Mouse (Mus musculus) heart, embryonic 13.5 days (tissue): Measurements from ENCODE around the gene Tns4. TPM values are rescaled to one million over a fixed set of nuclear protein-coding genes. Genes with fewer than 3 reads are reported as not detected.

ENCODE experiments used
- ATAC-seq: fragments of 200-750 bp; cut with Nextera tagmentation; 2 replicates; pipeline ENCODE4 v1.8.0; 2017; ENCODE audit warnings: moderate TSS enrichment; ENCODE audit not compliant: insufficient number of reproducible peaks, low FRiP score, low TSS enrichment; ENCODE audit errors: extremely low read depth
- H3K27ac ChIP-seq: fragments of 300-500 bp; sonication (generic); replicated peaks from 2 replicates; pipeline ENCODE4 v1.5.1; 2015; ENCODE audit warnings: moderate library complexity, mild to moderate bottlenecking, inconsistent platforms
- H3K27me3 ChIP-seq: fragments of 300-500 bp; sonication (generic); replicated peaks from 2 replicates; pipeline ENCODE4 v1.6.1; 2015; ENCODE audit warnings: mild to moderate bottlenecking, inconsistent platforms
- H3K36me3 ChIP-seq: fragments of 300-500 bp; sonication (generic); 2 replicates; pipeline ENCODE4 v1.6.1; 2015; ENCODE audit warnings: mild to moderate bottlenecking, inconsistent platforms
- H3K4me1 ChIP-seq: fragments of 300-500 bp; sonication (generic); 2 replicates; pipeline ENCODE4 v1.6.1; 2015; ENCODE audit warnings: inconsistent platforms
- H3K4me2 ChIP-seq: fragments of 300-500 bp; sonication (generic); 2 replicates; pipeline ENCODE4 v1.6.1; 2015; ENCODE audit warnings: inconsistent platforms, mild to moderate bottlenecking, moderate library complexity
- H3K4me3 ChIP-seq: fragments of 300-500 bp; sonication (generic); 2 replicates; pipeline ENCODE4 v1.5.1; 2015; ENCODE audit warnings: moderate library complexity, mild to moderate bottlenecking, inconsistent platforms
- H3K9ac ChIP-seq: fragments of 300-500 bp; sonication (generic); 2 replicates; pipeline ENCODE4 v1.6.1; 2015; ENCODE audit warnings: inconsistent platforms, mild to moderate bottlenecking, moderate library complexity
- H3K9me3 ChIP-seq: fragments of 300-500 bp; sonication (generic); 2 replicates; pipeline ENCODE4 v1.6.1; 2016; ENCODE audit warnings: inconsistent platforms
- WGBS: fragments of 180-500 bp; shearing (Covaris S2); methylation state at CpG from one replicate; pipeline ENCODE4 v1.1.7; 2015; ENCODE audit warnings: mixed read lengths; 5-methylcytosine and 5-hydroxymethylcytosine counted together
- polyA plus RNA-seq: library from polyadenylated mRNA; unstranded; fragments of >200 nt; fragmentation: Nextera tagmentation; extraction: Ambion mirVana; gene quantifications from 2 replicates; pipeline ENCODE4 v1.2.1, GENCODE M21; 2015

Tns4 gene
- 0.15 and 0.21 TPM in 2 replicates for polyA plus RNA-seq

GRCm38 (mm10) chr11:99089077-99089601 is at the start of gene Tns4:
Gene Tns4 (minus strand): TSS chr11:99089306.
- H3K27ac ChIP-seq, result no peak within 1 kb of the TSS
- no peak within 1 kb of the TSS for H3K4me2 ChIP-seq
- no peaks in the 10 kb centered on the region for H3K36me3 ChIP-seq
- no peak for ATAC-seq
- no peak within 1 kb of the TSS for H3K9ac ChIP-seq
- H3K4me1 ChIP-seq, result no peaks in the 10 kb centered on the region
- 67% methylated on average over 14 of the region's 14 CpGs for whole genome bisulfite sequencing
- H3K9me3 ChIP-seq, result no peaks in the 10 kb centered on the region
- H3K4me3 ChIP-seq, result no peak within 1 kb of the TSS
- no peaks in the 10 kb centered on the region for H3K27me3 ChIP-seq

GRCm38 (mm10) chr11:99137385-99137784 is 48.3 kb upstream of the Tns4 start:
- Histone ChIP-seq H3K27me3 (no peaks in the 10 kb centered on the region), H3K9me3 (no peaks in the 10 kb centered on the region), H3K27ac (no peak overlapping the region), H3K4me3 (no peak overlapping the region), H3K4me2 (no peak overlapping the region), H3K36me3 (no peaks in the 10 kb centered on the region), H3K4me1 (peaks cover 31% of the 10 kb centered on the region), H3K9ac (no peak overlapping the region)
- ATAC-seq, result no peak
- WGBS, result 64% methylated on average over 4 of the region's 4 CpGs

- Histone ChIP-seq H3K36me3 (no peaks in the 10 kb centered on the region), H3K27me3 (no peaks in the 10 kb centered on the region), H3K27ac (no peak overlapping the region), H3K9me3 (no peaks in the 10 kb centered on the region), H3K9ac (no peak overlapping the region), H3K4me1 (peaks cover 35% of the 10 kb centered on the region), H3K4me2 (no peak overlapping the region), H3K4me3 (no peak overlapping the region)
- WGBS, result 57% methylated on average over 4 of the region's 4 CpGs
- ATAC-seq, result no peak
Measured at GRCm38 (mm10) chr11:99136961-99137360, 47.9 kb upstream of the Tns4 start.

DNA sequence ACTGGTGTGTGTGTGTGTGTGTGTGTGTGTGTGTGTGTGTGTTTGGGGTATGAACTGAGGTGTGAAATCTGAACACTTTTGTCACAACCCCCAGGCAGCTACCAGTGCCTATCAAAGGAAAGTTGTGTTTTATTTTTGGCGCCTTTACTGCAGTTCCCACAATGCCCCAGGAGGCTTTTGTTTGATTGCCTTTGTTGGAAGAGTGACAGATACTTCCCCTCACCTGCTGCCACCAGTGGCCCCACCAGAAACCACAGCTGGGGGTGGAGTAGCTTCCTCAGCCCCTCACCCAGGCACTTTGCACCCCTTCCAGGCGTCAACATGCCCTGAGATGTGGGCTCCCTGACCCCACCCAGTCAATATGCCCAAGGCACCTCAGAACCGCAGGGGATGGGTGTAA is 47.3 kb upstream of the Tns4 start:
- Histone ChIP-seq H3K4me2 (no peak overlapping the region), H3K27me3 (no peaks in the 10 kb centered on the region), H3K36me3 (no peaks in the 10 kb centered on the region), H3K27ac (no peak overlapping the region), H3K4me1 (peaks cover 41% of the 10 kb centered on the region), H3K4me3 (no peak overlapping the region), H3K9ac (0 out of 2 replicates have a peak overlapping the region, but pooled peaks have one; percentile 13), H3K9me3 (no peaks in the 10 kb centered on the region)
- no peak for ATAC-seq
- 46% methylated on average over 3 of the region's 3 CpGs for WGBS

- Histone ChIP-seq H3K4me2 (no peak overlapping the region), H3K9ac (no peak overlapping the region), H3K9me3 (no peaks in the 10 kb centered on the region), H3K27me3 (no peaks in the 10 kb centered on the region), H3K36me3 (no peaks in the 10 kb centered on the region), H3K27ac (peak overlapping the region; percentile 60), H3K4me3 (no peak overlapping the region), H3K4me1 (peaks cover 44% of the 10 kb centered on the region)
- WGBS, result 55% methylated on average over 8 of the region's 8 CpGs
- no peak for ATAC-seq
Measured at GRCm38 (mm10) chr11:99135047-99135440, 45.9 kb upstream of the Tns4 start.

DNA sequence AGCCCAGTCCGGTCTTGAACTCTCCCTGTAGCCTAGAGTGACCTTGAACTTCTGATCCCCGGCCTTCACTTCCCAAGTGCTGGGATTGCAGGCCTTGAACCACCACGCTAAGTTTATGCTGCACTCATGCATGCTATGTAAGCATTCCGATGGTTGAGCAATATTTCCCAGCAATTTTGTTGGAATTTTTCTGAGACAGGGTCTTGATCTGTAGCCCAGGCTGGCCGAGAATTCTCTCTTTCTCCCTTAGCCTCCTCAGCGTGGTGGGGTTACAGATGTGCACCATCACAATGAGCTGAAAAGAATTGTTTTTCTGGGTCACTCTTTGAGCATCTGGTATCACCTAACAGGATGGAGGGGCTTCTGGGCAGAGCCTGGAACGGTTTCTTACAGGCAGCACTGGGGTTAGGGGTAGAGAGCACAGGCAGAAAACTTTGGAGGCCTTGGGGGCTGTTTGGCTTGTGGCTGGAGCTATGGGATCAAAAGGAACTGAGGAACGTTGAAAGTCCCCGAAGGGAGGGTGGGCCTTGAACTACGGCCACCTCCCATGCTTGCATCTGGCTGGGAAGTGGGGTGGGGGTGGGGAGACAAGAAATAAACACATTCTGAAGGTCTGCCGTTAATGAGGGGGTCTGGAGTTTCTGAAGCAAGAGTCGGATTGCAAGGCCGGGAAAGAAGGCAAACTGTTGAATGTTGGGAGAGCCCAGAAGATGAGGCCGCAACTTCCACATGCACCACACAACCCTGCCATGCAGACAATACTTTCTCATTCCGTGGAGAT is 45.4 kb upstream of the Tns4 start:
- ATAC-seq, result no peak
- no peaks in the 10 kb centered on the region for H3K27me3 ChIP-seq
- no peaks in the 10 kb centered on the region for H3K36me3 ChIP-seq
- no peak overlapping the region for H3K4me2 ChIP-seq
- H3K4me3 ChIP-seq, result no peak overlapping the region
- H3K4me1 ChIP-seq, result peaks cover 46% of the 10 kb centered on the region
- no peak overlapping the region for H3K9ac ChIP-seq
- WGBS, result 56% methylated on average over 15 of the region's 15 CpGs
- no peaks in the 10 kb centered on the region for H3K9me3 ChIP-seq
- H3K27ac ChIP-seq, result peak overlapping the region; percentile 60

DNA sequence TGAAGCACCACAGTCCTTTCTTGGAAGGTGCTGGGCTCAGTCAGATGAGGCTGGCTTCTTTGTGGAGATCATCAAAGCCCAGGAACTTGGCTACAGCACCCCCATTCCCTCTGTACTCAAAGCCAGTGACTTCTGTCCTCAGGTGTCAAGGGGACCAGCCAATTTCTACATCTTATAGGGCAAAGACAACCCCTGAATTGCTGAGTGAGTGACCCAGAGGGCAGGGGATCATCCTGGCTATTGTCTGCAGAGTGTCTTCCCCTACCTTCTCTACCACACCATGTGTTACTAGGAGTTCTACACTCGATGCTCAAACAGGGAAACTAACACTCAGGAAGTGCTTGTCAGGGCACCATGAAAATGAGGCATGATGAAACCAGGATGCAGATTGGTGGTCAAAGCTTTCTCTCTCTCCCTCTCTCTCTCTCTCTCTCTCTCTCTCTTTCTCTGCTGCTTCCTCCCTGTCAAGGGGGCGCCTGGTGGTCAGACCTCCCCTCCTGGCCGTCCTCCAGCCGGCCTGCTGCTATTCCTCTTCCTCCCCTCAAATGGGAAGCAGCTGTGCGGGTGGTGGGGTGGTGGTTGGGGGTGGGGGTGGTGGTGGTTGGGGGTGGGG is 44.3 kb upstream of the Tns4 start:
- Histone ChIP-seq H3K36me3 (no peaks in the 10 kb centered on the region), H3K4me3 (no peak overlapping the region), H3K27ac (peak overlapping the region; percentile 58), H3K9ac (no peak overlapping the region), H3K27me3 (no peaks in the 10 kb centered on the region), H3K4me2 (no peak overlapping the region), H3K4me1 (peaks cover 51% of the 10 kb centered on the region), H3K9me3 (no peaks in the 10 kb centered on the region)
- no peak for ATAC-seq
- 25% methylated on average over 5 of the region's 5 CpGs for WGBS

GRCm38 (mm10) chr11:99132091-99132730 is 43.1 kb upstream of the Tns4 start:
- Histone ChIP-seq H3K27ac (peak overlapping the region; percentile 86), H3K27me3 (no peaks in the 10 kb centered on the region), H3K4me3 (peak overlapping the region; percentile 38), H3K9ac (peak overlapping the region; percentile 73), H3K4me1 (peaks cover 63% of the 10 kb centered on the region), H3K4me2 (peak overlapping the region; percentile 70), H3K36me3 (no peaks in the 10 kb centered on the region), H3K9me3 (no peaks in the 10 kb centered on the region)
- peak; percentile 14; the same call in 1 of the 2 replicates for ATAC-seq
- WGBS, result 3% methylated on average over 11 of the region's 11 CpGs

- H3K27ac ChIP-seq, result peak overlapping the region; percentile 86
- H3K9me3 ChIP-seq, result no peaks in the 10 kb centered on the region
- peaks cover 65% of the 10 kb centered on the region for H3K4me1 ChIP-seq
- no peaks in the 10 kb centered on the region for H3K36me3 ChIP-seq
- no peak for ATAC-seq
- 24% methylated on average over 12 of the region's 12 CpGs for WGBS
- H3K9ac ChIP-seq, result peak overlapping the region; percentile 73
- H3K27me3 ChIP-seq, result no peaks in the 10 kb centered on the region
- H3K4me2 ChIP-seq, result peak overlapping the region; percentile 70
- H3K4me3 ChIP-seq, result peak overlapping the region; percentile 38
Measured at GRCm38 (mm10) chr11:99131463-99131840, 42.3 kb upstream of the Tns4 start.

DNA sequence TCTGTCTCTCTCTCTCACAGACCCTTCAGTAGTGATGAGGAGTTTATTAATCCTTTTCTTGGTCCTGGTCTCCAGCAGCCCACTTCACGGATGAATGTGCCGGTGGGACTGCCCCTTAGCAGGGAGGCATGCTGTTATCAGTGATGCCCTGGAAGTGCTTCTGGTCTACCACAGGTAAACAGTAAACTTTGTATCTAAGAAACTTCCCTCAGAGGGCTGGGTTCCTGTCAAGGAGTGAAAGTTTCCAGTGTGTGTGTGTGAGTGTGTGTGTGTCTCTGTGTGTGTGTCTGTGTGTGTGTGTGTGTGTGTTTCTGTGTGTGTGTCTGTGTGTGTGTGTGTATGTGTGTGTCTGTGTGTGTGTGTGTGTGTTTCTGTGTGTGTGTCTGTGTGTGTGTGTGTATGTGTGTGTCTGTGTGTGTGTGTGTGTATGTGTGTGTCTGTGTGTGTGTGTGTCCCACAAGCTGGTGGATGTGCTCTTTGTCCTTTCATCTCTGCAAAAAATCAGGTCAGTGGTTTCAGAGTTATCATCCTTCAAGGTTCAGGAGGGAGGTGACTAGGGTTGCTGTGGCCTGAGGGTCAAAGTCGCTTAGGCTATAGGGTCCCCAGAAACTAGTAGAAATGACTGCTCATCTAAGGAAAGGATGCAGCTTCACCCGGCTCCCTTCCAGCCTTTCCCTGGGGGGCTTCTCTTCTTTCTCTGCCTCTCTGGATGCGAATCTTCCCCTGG is 41.8 kb upstream of the Tns4 start:
- H3K9me3 ChIP-seq, result no peaks in the 10 kb centered on the region
- peak overlapping the region; percentile 73; the same call in 1 of the 2 replicates for H3K9ac ChIP-seq
- peak overlapping the region; percentile 86; the same call in 1 of the 2 replicates for H3K27ac ChIP-seq
- H3K36me3 ChIP-seq, result no peaks in the 10 kb centered on the region
- no peaks in the 10 kb centered on the region for H3K27me3 ChIP-seq
- 40% methylated on average over 5 of the region's 5 CpGs for WGBS
- no peak for ATAC-seq
- no peak overlapping the region for H3K4me3 ChIP-seq
- peaks cover 67% of the 10 kb centered on the region for H3K4me1 ChIP-seq
- peak overlapping the region; percentile 70 for H3K4me2 ChIP-seq

GRCm38 (mm10) chr11:99129287-99129686 is 40.2 kb upstream of the Tns4 start:
- Histone ChIP-seq H3K4me1 (peaks cover 72% of the 10 kb centered on the region), H3K9ac (no peak overlapping the region), H3K27me3 (no peaks in the 10 kb centered on the region), H3K27ac (no peak overlapping the region), H3K36me3 (no peaks in the 10 kb centered on the region), H3K4me3 (no peak overlapping the region), H3K9me3 (no peaks in the 10 kb centered on the region), H3K4me2 (no peak overlapping the region)
- no peak for ATAC-seq
- whole genome bisulfite sequencing, result 23% methylated on average over 2 of the region's 2 CpGs
